Mouse (Mus musculus) embryonic facial prominence, embryonic 10.5 days (tissue): ENCODE measurements around the gene Jph3. TPM values are rescaled to one million over a fixed set of nuclear protein-coding genes. Genes with fewer than 3 reads are reported as not detected.

Source experiments
- DNase-seq: peaks from one replicate; pipeline ENCODE4 v3.0.0-alpha.2; 2017; ENCODE audit warnings: low spot score
- H3K27ac ChIP-seq: fragments of 300-500 bp; sonication (generic); replicated peaks from 2 replicates; pipeline ENCODE4 v1.5.1; 2016; ENCODE audit warnings: mild to moderate bottlenecking
- H3K27me3 ChIP-seq: fragments of 300-500 bp; sonication (generic); replicated peaks from 2 replicates; pipeline ENCODE4 v1.6.1; 2016; ENCODE audit warnings: low read depth, mild to moderate bottlenecking; ENCODE audit not compliant: poor library complexity, severe bottlenecking
- H3K36me3 ChIP-seq: fragments of 300-500 bp; sonication (generic); replicated peaks from 2 replicates; pipeline ENCODE4 v1.6.1; 2016; ENCODE audit warnings: mild to moderate bottlenecking, moderate library complexity
- H3K4me1 ChIP-seq: fragments of 300-500 bp; sonication (generic); 2 replicates; pipeline ENCODE4 v1.6.1; 2016
- H3K4me3 ChIP-seq: fragments of 300-500 bp; sonication (generic); 2 replicates; pipeline ENCODE4 v1.5.1; 2016; ENCODE audit warnings: mild to moderate bottlenecking, moderate library complexity
- H3K9me3 ChIP-seq: fragments of 300-500 bp; sonication (generic); 2 replicates; pipeline ENCODE4 v1.6.1; 2016; ENCODE audit warnings: mild to moderate bottlenecking
- WGBS: fragments of 180-500 bp; shearing (Covaris S2); methylation state at CpG from one replicate; pipeline ENCODE4 v1.1.7; 2016; 5-methylcytosine and 5-hydroxymethylcytosine counted together
- polyA plus RNA-seq: library from polyadenylated mRNA; unstranded; fragments of >200 nt; fragmentation: Nextera tagmentation; extraction: Ambion mirVana; gene quantifications from 2 replicates; pipeline ENCODE4 v1.2.1, GENCODE M21; 2016

Jph3 gene
- polyA plus RNA-seq, 1 experiment from 2014 or later = 5.7 TPM

- Histone ChIP-seq H3K9me3 (no peaks in the 10 kb centered on the region), H3K27me3 (peaks cover 84% of the 10 kb centered on the region), H3K4me1 (peaks cover 27% of the 10 kb centered on the region), H3K36me3 (no peaks in the 10 kb centered on the region), H3K27ac (no peak overlapping the region), H3K4me3 (peak overlapping the region; percentile 62)
- WGBS = 2% methylated on average over 11 of the region's 11 CpGs
- DNase-seq = no peak
These were observed 1.6 kb downstream of the Jph3 start for GRCm38 (mm10) chr8:121731060-121731459.

GRCm38 (mm10) chr8:121731471-121732333 lies 2.3 kb downstream of the Jph3 start:
- H3K27ac ChIP-seq = no peak overlapping the region
- H3K4me3 ChIP-seq = peak overlapping the region; percentile 62
- peaks cover 27% of the 10 kb centered on the region for H3K4me1 ChIP-seq
- peak; percentile 27 for DNase-seq
- H3K27me3 ChIP-seq = peaks cover 79% of the 10 kb centered on the region
- WGBS = 7% methylated on average over 26 of the region's 26 CpGs
- H3K36me3 ChIP-seq = no peaks in the 10 kb centered on the region
- no peaks in the 10 kb centered on the region for H3K9me3 ChIP-seq

GRCm38 (mm10) chr8:121732334-121732665 lies 2.9 kb downstream of the Jph3 start:
- WGBS = 57% methylated on average over 4 of the region's 4 CpGs
- Histone ChIP-seq H3K4me3 (0 out of 2 replicates have a peak overlapping the region, but pooled peaks have one; percentile 62), H3K27me3 (peaks cover 77% of the 10 kb centered on the region), H3K36me3 (no peaks in the 10 kb centered on the region), H3K9me3 (no peaks in the 10 kb centered on the region), H3K4me1 (peaks cover 27% of the 10 kb centered on the region), H3K27ac (no peak overlapping the region)
- no peak for DNase-seq

GRCm38 (mm10) chr8:121734262-121734661 lies 4.8 kb downstream of the Jph3 start:
- no peak for DNase-seq
- no peaks in the 10 kb centered on the region for H3K9me3 ChIP-seq
- H3K27me3 ChIP-seq = peaks cover 57% of the 10 kb centered on the region
- H3K4me3 ChIP-seq = no peak overlapping the region
- 91% methylated on average over 16 of the region's 16 CpGs for WGBS
- peaks cover 25% of the 10 kb centered on the region for H3K4me1 ChIP-seq
- H3K27ac ChIP-seq = no peak overlapping the region
- H3K36me3 ChIP-seq = no peaks in the 10 kb centered on the region

GRCm38 (mm10) chr8:121736236-121736635 lies 6.8 kb downstream of the Jph3 start:
- H3K36me3 ChIP-seq = no peaks in the 10 kb centered on the region
- H3K27ac ChIP-seq = no peak overlapping the region
- 13% methylated on average over 7 of the region's 7 CpGs for WGBS
- H3K4me1 ChIP-seq = peaks cover 11% of the 10 kb centered on the region
- no peaks in the 10 kb centered on the region for H3K9me3 ChIP-seq
- peak; percentile 75 for DNase-seq
- H3K27me3 ChIP-seq = peaks cover 37% of the 10 kb centered on the region
- H3K4me3 ChIP-seq = no peak overlapping the region

GRCm38 (mm10) chr8:121740721-121741120 lies 11.3 kb downstream of the Jph3 start:
- H3K27me3 ChIP-seq = 0 out of 2 replicates have a peak, but pooled peaks cover 2% of the 10 kb centered on the region
- no peak for DNase-seq
- no peaks in the 10 kb centered on the region for H3K4me1 ChIP-seq
- H3K27ac ChIP-seq = no peak overlapping the region
- 92% methylated on average over 10 of the region's 10 CpGs for WGBS
- no peak overlapping the region for H3K4me3 ChIP-seq
- H3K9me3 ChIP-seq = no peaks in the 10 kb centered on the region
- H3K36me3 ChIP-seq = no peaks in the 10 kb centered on the region

- no peak for DNase-seq
- Histone ChIP-seq H3K27ac (no peak overlapping the region), H3K36me3 (no peaks in the 10 kb centered on the region), H3K27me3 (peaks cover 29% of the 10 kb centered on the region), H3K9me3 (peaks cover 8% of the 10 kb centered on the region; the same call in 1 of the 2 replicates), H3K4me3 (no peak overlapping the region), H3K4me1 (no peaks in the 10 kb centered on the region)
- 81% methylated on average over 9 of the region's 9 CpGs for WGBS
These were observed 20.1 kb downstream of the Jph3 start for GRCm38 (mm10) chr8:121749501-121749900.

GRCm38 (mm10) chr8:121750512-121750911 lies 21.1 kb downstream of the Jph3 start:
- no peak overlapping the region for H3K27ac ChIP-seq
- no peak for DNase-seq
- H3K27me3 ChIP-seq = peaks cover 36% of the 10 kb centered on the region
- no peaks in the 10 kb centered on the region for H3K36me3 ChIP-seq
- no peak overlapping the region for H3K4me3 ChIP-seq
- WGBS = 40% methylated on average over 3 of the region's 3 CpGs
- no peaks in the 10 kb centered on the region for H3K4me1 ChIP-seq
- H3K9me3 ChIP-seq = peaks cover 8% of the 10 kb centered on the region; the same call in 1 of the 2 replicates

- Histone ChIP-seq H3K27ac (no peak overlapping the region), H3K36me3 (no peaks in the 10 kb centered on the region), H3K4me3 (no peak overlapping the region), H3K4me1 (no peaks in the 10 kb centered on the region), H3K27me3 (peaks cover 36% of the 10 kb centered on the region), H3K9me3 (peaks cover 8% of the 10 kb centered on the region; the same call in 1 of the 2 replicates)
- 23% methylated on average over 3 of the region's 3 CpGs for WGBS
- DNase-seq = peak; percentile 81
These were observed 22.0 kb downstream of the Jph3 start for GRCm38 (mm10) chr8:121751407-121751806.

- 73% methylated on average over 12 of the region's 12 CpGs for WGBS
- Histone ChIP-seq H3K4me3 (no peak overlapping the region), H3K4me1 (no peaks in the 10 kb centered on the region), H3K27me3 (peaks cover 18% of the 10 kb centered on the region), H3K36me3 (no peaks in the 10 kb centered on the region), H3K9me3 (no peaks in the 10 kb centered on the region), H3K27ac (no peak overlapping the region)
- no peak for DNase-seq
These were observed 29.0 kb downstream of the Jph3 start for GRCm38 (mm10) chr8:121758470-121758869.

GRCm38 (mm10) chr8:121760484-121760883 lies 31.1 kb downstream of the Jph3 start:
- H3K27ac ChIP-seq = no peak overlapping the region
- H3K36me3 ChIP-seq = no peaks in the 10 kb centered on the region
- 74% methylated on average over 7 of the region's 7 CpGs for WGBS
- H3K27me3 ChIP-seq = no peaks in the 10 kb centered on the region
- no peak overlapping the region for H3K4me3 ChIP-seq
- H3K4me1 ChIP-seq = no peaks in the 10 kb centered on the region
- DNase-seq = no peak
- H3K9me3 ChIP-seq = no peaks in the 10 kb centered on the region

- DNase-seq = peak; percentile 81
- Histone ChIP-seq H3K4me3 (no peak overlapping the region), H3K27me3 (no peaks in the 10 kb centered on the region), H3K27ac (no peak overlapping the region), H3K9me3 (no peaks in the 10 kb centered on the region), H3K4me1 (no peaks in the 10 kb centered on the region), H3K36me3 (no peaks in the 10 kb centered on the region)
- 32% methylated on average over 10 of the region's 10 CpGs for WGBS
These were observed 32.1 kb downstream of the Jph3 start for GRCm38 (mm10) chr8:121761480-121761879.

- no peaks in the 10 kb centered on the region for H3K36me3 ChIP-seq
- no peak overlapping the region for H3K4me3 ChIP-seq
- H3K9me3 ChIP-seq = no peaks in the 10 kb centered on the region
- DNase-seq = no peak
- H3K27ac ChIP-seq = no peak overlapping the region
- H3K27me3 ChIP-seq = no peaks in the 10 kb centered on the region
- H3K4me1 ChIP-seq = no peaks in the 10 kb centered on the region
- WGBS = 65% methylated on average over 7 of the region's 7 CpGs
These were observed 33.7 kb downstream of the Jph3 start for GRCm38 (mm10) chr8:121762999-121763699.
